Mouse (Mus musculus): ENCODE data around the gene Gabpb1.
"Not testable (repeated sequence)": the region's sequence is repeated elsewhere in the genome, so short reads cannot be mapped to it uniquely, and the experiment has no call there.

Gabpb1 gene

DNA sequence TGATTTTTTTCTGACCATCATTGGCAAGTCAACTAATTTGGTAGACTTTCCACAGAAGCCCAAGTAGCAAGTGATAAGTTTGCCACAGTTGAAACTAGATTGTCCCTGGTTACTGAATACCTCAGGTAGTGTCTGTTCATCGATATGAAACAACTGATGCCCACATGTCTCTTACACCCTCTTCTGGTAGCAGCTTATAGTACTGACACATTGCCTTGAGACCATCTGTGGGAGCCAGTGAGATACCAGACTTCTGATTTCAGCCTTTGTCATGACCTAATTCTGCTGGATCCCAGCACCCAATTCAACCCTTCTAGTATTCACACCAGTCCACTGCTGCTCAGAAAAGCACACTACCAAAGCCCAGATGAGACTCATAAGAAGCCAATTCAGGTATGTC, 31.4 kb downstream of the Gabpb1 start:
- no peak for DNase-seq (ENCODE audit: extremely low spot score, low read depth, low spot score)

DNA sequence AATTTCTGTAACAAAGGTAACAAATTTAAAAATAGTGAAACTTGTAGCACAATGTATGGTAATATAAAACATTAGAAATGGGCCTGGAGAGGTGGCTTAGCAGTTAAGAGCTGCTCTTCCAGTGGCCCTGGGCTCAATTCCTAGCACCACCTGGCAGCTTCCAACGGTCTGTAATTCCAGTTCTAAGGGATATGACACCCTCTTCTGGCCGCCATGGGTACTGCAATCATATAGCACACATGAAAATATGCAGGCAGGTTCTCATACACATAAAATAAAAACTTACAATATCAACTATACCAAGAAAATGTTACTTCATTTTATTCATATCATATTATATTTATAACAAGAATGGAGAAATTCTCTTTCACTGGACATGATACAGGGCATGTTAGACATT, 35.8 kb downstream of the Gabpb1 start:
- DNase-seq (ENCODE audit: extremely low spot score, low read depth, low spot score), result no peak

GRCm38 (mm10) chr2:126635939-126636823, 40.0 kb downstream of the Gabpb1 start:
- no peak for DNase-seq (ENCODE audit: extremely low spot score, low read depth, low spot score)

DNA sequence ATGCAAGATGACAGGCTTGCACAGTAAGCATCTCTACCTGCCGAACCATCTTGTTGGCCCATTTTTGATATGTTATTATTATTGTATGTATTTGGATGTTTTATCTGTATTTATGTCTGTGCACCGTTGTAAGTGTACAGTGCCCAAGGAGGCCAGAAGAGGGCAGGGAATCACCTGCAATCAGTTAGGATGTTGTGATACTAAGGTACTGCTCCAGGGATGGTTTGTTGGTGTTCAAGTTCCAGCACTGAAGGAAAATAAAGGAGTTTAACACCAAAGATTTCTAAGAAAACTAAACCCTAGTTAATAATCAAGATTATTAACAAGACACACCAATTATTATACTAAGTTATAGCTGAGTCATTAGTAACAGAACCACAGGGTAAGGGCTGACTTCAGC, 43.0 kb downstream of the Gabpb1 start:
- DNase-seq (ENCODE audit: extremely low spot score, low read depth, low spot score), result no peak

- DNase-seq (ENCODE audit: extremely low spot score, low read depth, low spot score), result peak; percentile 63
These were observed 47.6 kb downstream of the Gabpb1 start for GRCm38 (mm10) chr2:126628455-126628995.

- no peak for DNase-seq (ENCODE audit: extremely low spot score, low read depth, low spot score)
These were observed 53.0 kb downstream of the Gabpb1 start for GRCm38 (mm10) chr2:126623138-126623537.

GRCm38 (mm10) chr2:126622455-126622854, 53.7 kb downstream of the Gabpb1 start:
- DNase-seq (ENCODE audit: extremely low spot score, low read depth, low spot score), result no peak

DNA sequence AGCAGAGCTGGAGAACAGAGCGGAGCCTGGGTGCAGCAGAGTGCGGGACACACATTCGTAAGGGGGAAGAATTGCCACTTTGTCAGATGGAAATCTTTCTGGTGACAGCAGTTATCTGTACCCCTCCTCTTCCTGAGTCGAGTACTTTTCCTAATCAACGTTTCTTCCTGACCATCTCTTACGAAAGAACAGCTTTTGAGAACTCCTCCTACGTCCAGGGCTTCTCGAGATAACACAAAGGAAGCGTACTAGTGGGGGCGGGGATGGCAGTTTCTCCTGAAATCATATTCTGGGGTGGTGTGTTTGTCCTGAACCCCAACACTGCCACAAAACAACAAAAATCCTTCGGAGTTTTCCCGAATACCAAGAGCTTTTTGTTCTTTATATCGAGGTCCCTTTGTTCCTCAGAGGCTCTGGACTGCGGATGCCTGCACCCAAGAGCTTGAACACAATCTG, 56.9 kb downstream of the Gabpb1 start, which contains the start of gene Hdc:
TSS of gene Hdc (minus strand) at position 51 of the 456 bp plus-strand sequence.
- no peak for DNase-seq (ENCODE audit: extremely low spot score, low read depth, low spot score)

- no peak for DNase-seq (ENCODE audit: extremely low spot score, low read depth, low spot score)
These were observed 57.5 kb downstream of the Gabpb1 start for GRCm38 (mm10) chr2:126618470-126619179.

GRCm38 (mm10) chr2:126615355-126615754, 60.8 kb downstream of the Gabpb1 start:
- DNase-seq (ENCODE audit: extremely low spot score, low read depth, low spot score), result no peak

- DNase-seq (ENCODE audit: extremely low spot score, low read depth, low spot score), result not testable (repeated sequence)
These were observed 66.5 kb downstream of the Gabpb1 start for GRCm38 (mm10) chr2:126609600-126609999.

- DNase-seq (ENCODE audit: extremely low spot score, low read depth, low spot score), result no peak
These were observed 68.5 kb downstream of the Gabpb1 start for GRCm38 (mm10) chr2:126607553-126608203.

- no peak for DNase-seq (ENCODE audit: extremely low spot score, low read depth, low spot score)
These were observed 69.5 kb downstream of the Gabpb1 start for GRCm38 (mm10) chr2:126606688-126607062.

DNA sequence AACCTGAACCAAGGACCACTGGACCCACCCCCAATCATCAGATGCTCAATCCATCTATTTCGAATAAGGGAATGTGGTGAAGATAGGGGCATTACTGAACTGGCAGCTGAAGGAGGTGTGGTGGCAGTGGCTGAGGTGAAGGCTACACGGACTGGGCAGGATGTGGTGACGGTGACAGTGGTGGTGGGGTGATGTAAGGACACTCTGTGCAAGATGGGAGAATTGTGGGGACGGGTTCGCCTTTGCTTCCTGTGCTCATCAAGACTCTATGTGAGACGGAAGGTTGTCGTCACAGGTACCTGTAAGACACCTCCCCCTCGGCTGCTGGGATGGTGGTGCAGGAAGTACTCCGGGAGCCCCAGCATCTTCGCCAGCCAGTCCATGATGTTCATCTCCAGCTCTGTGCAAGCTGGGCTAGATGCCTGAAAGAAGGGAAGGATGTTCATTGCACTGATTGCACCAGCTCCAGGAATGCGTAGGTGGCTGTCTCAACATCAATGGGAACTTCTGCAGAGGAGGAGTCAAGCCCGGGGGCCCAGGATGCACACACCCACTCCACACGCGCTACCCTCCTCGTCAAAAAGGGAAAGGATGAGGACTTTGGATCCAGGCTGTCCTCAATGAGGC, 70.0 kb downstream of the Gabpb1 start:
- DNase-seq (ENCODE audit: extremely low spot score, low read depth, low spot score), result no peak

- DNase-seq (ENCODE audit: extremely low spot score, low read depth, low spot score), result no peak
These were observed 74.1 kb downstream of the Gabpb1 start for GRCm38 (mm10) chr2:126601918-126602600.

- no peak for DNase-seq (ENCODE audit: extremely low spot score, low read depth, low spot score)
These were observed 75.6 kb downstream of the Gabpb1 start for GRCm38 (mm10) chr2:126600533-126600932.

- DNase-seq (ENCODE audit: extremely low spot score, low read depth, low spot score), result no peak
These were observed 77.1 kb downstream of the Gabpb1 start for GRCm38 (mm10) chr2:126599005-126599404.

GRCm38 (mm10) chr2:126598359-126598758, 77.8 kb downstream of the Gabpb1 start:
- DNase-seq (ENCODE audit: extremely low spot score, low read depth, low spot score), result no peak

GRCm38 (mm10) chr2:126597279-126598241, 78.6 kb downstream of the Gabpb1 start:
- no peak for DNase-seq (ENCODE audit: extremely low spot score, low read depth, low spot score)

Data from hindlimb bud, embryonic 11.5 days (tissue).